8 mouse cellular contexts compared by ENCODE assay signal in the genomic region with DNA sequence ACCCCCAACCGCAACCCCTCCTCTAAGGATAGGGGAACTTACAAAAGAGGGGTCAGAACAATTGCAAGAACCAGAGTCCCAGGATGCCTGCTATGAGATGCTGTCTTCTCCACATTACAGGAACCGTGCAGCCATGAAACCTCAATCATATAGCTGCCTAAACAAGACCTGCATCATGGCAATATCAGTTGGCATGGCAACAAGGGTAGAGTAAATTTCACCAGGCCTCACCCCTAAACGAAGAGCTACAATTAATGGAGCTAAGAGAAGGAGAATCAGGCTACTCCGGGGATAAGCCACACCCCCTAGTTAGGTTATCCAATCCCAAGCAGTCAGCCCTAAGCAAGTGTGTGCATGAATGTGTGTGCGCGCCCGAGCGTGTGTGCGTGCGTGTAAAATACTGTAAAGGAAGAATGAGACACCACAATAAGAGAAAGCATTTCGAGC.
DNase-seq lines count a peak whose midpoint lies in the region; ATAC-seq and TF ChIP-seq lines count a peak whose summit lies in the region.

No protein-coding gene starts in this region.

- no peaks in the 10 kb centered on the region for H3K36me3 ChIP-seq in kidney, embryonic 16.5 days (ENCODE audit: insufficient read depth, low read length)
- H3K36me3 ChIP-seq in liver, postnatal 0 days (replicated peaks; ENCODE audit: insufficient read depth, low read length) = no peaks in the 10 kb centered on the region

- H3K9ac ChIP-seq in kidney, embryonic 16.5 days (replicated peaks; ENCODE audit: low read length) = no peak overlapping the region
- no peak overlapping the region for H3K9ac ChIP-seq in liver, postnatal 0 days (replicated peaks)

- H3K4me2 ChIP-seq in kidney, embryonic 16.5 days (replicated peaks; ENCODE audit: low read depth, low read length) = peak overlapping the region; percentile 41
- H3K4me2 ChIP-seq in liver, postnatal 0 days (ENCODE audit: low read depth, low read length) = peak overlapping the region; percentile 66

- no peaks in the 10 kb centered on the region for H3K27me3 ChIP-seq in kidney, embryonic 16.5 days (ENCODE audit: insufficient read depth, low read length)
- no peaks in the 10 kb centered on the region for H3K27me3 ChIP-seq in liver, postnatal 0 days (ENCODE audit: insufficient read depth, low read length)

- WGBS in kidney, embryonic 16.5 days = 32% methylated on average over 11 of the region's 11 CpGs
- WGBS in liver, postnatal 0 days (ENCODE audit: insufficient replicate concordance) = 19% methylated on average over 11 of the region's 11 CpGs

- peaks cover 28% of the 10 kb centered on the region for H3K4me1 ChIP-seq in kidney, embryonic 16.5 days (ENCODE audit: insufficient read depth, low read length)
- peaks cover 16% of the 10 kb centered on the region for H3K4me1 ChIP-seq in liver, postnatal 0 days (ENCODE audit: insufficient read depth)

- peak overlapping the region; percentile 2 for H3K4me3 ChIP-seq in kidney, embryonic 16.5 days (ENCODE audit: low read length)
- peak overlapping the region; percentile 13 for H3K4me3 ChIP-seq in liver, postnatal 0 days (ENCODE audit: low read depth, low read length)

- no peak for DNase-seq in kidney, adult 8-10 months
- DNase-seq in ZHBTc4 (ENCODE audit: low read depth, low spot score) = peak; percentile 39
- DNase-seq in liver, postnatal 0 days = peak; percentile 34
- DNase-seq in thymus, postnatal 0 days (ENCODE audit: low spot score) = peak; percentile 83
- no peak for DNase-seq in spleen, postnatal 10 days (ENCODE audit: low spot score in 2 of 2)
- DNase-seq in spleen, postnatal 14 days (ENCODE audit: low spot score in 2 of 2) = no peak

- ATAC-seq in kidney, embryonic 16.5 days (ENCODE audit: low FRiP score, low TSS enrichment) = peak; percentile 61; the same call in 1 of the 2 replicates
- peak; percentile 56 to 71 for ATAC-seq in hematopoietic stem cell, adult 5-6 weeks (replicated peaks in 1 of 2; ENCODE audit: insufficient read depth in 1 of 2, low FRiP score in 2 of 2, low TSS enrichment in 1 of 2, low read depth in 1 of 2, poor library complexity in 2 of 2, severe bottlenecking in 2 of 2)
- peak; percentile 53 for ATAC-seq in liver, postnatal 0 days

- H3K9me3 ChIP-seq in kidney, embryonic 16.5 days (ENCODE audit: low read length) = no peaks in the 10 kb centered on the region
- H3K9me3 ChIP-seq in liver, postnatal 0 days (ENCODE audit: low read length) = no peaks in the 10 kb centered on the region

- no peak for TF ChIP-seq CTCF in liver, postnatal 0 days (IDR thresholded peaks at IDR 0.05; ENCODE audit: low read depth)

- H3K27ac ChIP-seq in kidney, embryonic 16.5 days (ENCODE audit: low read length) = no peak overlapping the region
- H3K27ac ChIP-seq in liver, postnatal 0 days (ENCODE audit: low read depth) = 0 out of 2 replicates have a peak overlapping the region, but pooled peaks have one; percentile 12

- no peak for TF ChIP-seq EP300 in liver, postnatal 0 days (IDR thresholded peaks at IDR 0.05; ENCODE audit: low read depth)

Comparison
In these comparisons a context has a peak if more than half of its experiments do, and no peak if none do; other contexts are left out.
1. DNase-seq: peak in ZHBTc4 (single experiment), liver, postnatal 0 days (single experiment) and thymus, postnatal 0 days (single experiment); none in kidney, adult 8-10 months (0 of 2), spleen, postnatal 10 days (0 of 2) and spleen, postnatal 14 days (0 of 2).
2. Peak in every context shown above with its lines, with median percentiles within 50 percentile points of each other: ATAC-seq.